Mouse (Mus musculus) G1E (cell line): ENCODE data around the gene Nsmce3.

ENCODE experiments used
- CTCF ChIP-seq: IDR thresholded peaks from 2 replicates; pipeline ENCODE4 v1.5.1; 2012; ENCODE audit warnings: low read depth, low read length, inconsistent platforms, mixed read lengths
- GATA1 ChIP-seq: IDR thresholded peaks from 2 replicates; pipeline ENCODE4 v1.6.1; 2012; ENCODE audit warnings: borderline replicate concordance, low read length, inconsistent platforms, mixed read lengths
- GATA2 ChIP-seq: IDR thresholded peaks from 2 replicates; pipeline ENCODE4 v1.6.1; 2012; ENCODE audit warnings: low read depth, low read length, inconsistent platforms, borderline replicate concordance

DNA sequence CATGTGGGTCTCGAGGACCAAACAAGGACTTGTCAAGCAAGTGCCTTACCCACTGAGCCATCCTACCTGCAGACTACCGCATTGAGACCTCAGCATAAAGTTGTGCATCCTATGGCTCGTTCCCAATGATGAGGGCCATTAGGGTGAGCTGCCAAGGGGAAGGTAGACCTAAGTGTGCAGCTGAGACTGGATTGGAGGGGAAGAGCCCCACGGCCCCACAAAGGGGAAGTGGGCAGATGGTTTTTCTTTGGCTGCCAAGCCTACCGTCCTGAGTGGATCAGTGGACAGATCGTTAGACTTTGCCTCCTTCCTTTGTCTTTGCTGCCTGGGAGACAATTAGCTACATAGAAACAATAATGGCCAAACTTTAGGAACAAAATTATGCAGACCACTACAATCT lies 23.8 kb upstream of the Nsmce3 start:
- TF ChIP-seq CTCF (no peak), GATA1 (no peak), GATA2 (no peak)
